Mouse (Mus musculus) gastrocnemius, postnatal 10 days (tissue): ENCODE measurements around the gene Atxn7l2. TPM values are rescaled to one million over a fixed set of nuclear protein-coding genes. Genes with fewer than 3 reads are reported as not detected.

Experiments
- DNase-seq: peaks from one replicate; pipeline ENCODE4 v3.0.0; 2021; ENCODE audit warnings: mixed read lengths
- total RNA-seq, 2 experiments: library from RNA; stranded (reverse); gene quantifications; 2 replicates each; pipeline ENCODE4 v1.2.3; 2021

Atxn7l2 gene
- total RNA-seq, 2 experiments from 2014 or later = 13.2 to 18.4 TPM

GRCm38 (mm10) chr3:108205601-108206000, 5.1 kb downstream of the Atxn7l2 start:
- DNase-seq = no peak

- no peak for DNase-seq
Measured at GRCm38 (mm10) chr3:108204470-108204869, 6.3 kb downstream of the Atxn7l2 start.

GRCm38 (mm10) chr3:108203621-108204325, 7.0 kb downstream of the Atxn7l2 start:
- peak; percentile 89 for DNase-seq

GRCm38 (mm10) chr3:108203212-108203611, 7.5 kb downstream of the Atxn7l2 start:
- no peak for DNase-seq

GRCm38 (mm10) chr3:108202506-108202905, 8.2 kb downstream of the Atxn7l2 start:
- no peak for DNase-seq

GRCm38 (mm10) chr3:108200329-108201323, 10.1 kb downstream of the Atxn7l2 start, which contains the start of gene Cyb561d1:
TSS of gene Cyb561d1 (minus strand) at chr3:108201212.
- DNase-seq = peak; percentile 92

- no peak for DNase-seq
Measured at GRCm38 (mm10) chr3:108199231-108199630, 11.5 kb downstream of the Atxn7l2 start.

- DNase-seq = no peak
Measured at GRCm38 (mm10) chr3:108197066-108197497, 13.7 kb downstream of the Atxn7l2 start.

GRCm38 (mm10) chr3:108195941-108196590, 14.7 kb downstream of the Atxn7l2 start:
- no peak for DNase-seq

- DNase-seq = no peak
Measured at GRCm38 (mm10) chr3:108195287-108195686, 15.4 kb downstream of the Atxn7l2 start.

- DNase-seq = no peak
Measured at GRCm38 (mm10) chr3:108193686-108194085, 17.0 kb downstream of the Atxn7l2 start.

GRCm38 (mm10) chr3:108189897-108190296, 20.8 kb downstream of the Atxn7l2 start:
- DNase-seq = no peak

- no peak for DNase-seq
Measured at GRCm38 (mm10) chr3:108188716-108189490, 21.8 kb downstream of the Atxn7l2 start.

GRCm38 (mm10) chr3:108187111-108187795, 23.5 kb downstream of the Atxn7l2 start:
- no peak for DNase-seq

GRCm38 (mm10) chr3:108186098-108187047, 24.4 kb downstream of the Atxn7l2 start, which contains the start of gene Amigo1:
TSS of gene Amigo1 (plus strand) at chr3:108186335.
- peak; percentile 61 for DNase-seq

- no peak for DNase-seq
Measured at GRCm38 (mm10) chr3:108185460-108186097, 25.2 kb downstream of the Atxn7l2 start.

GRCm38 (mm10) chr3:108184742-108185141, 26.0 kb downstream of the Atxn7l2 start:
- DNase-seq = no peak

- no peak for DNase-seq
Measured at GRCm38 (mm10) chr3:108180514-108180913, 30.2 kb downstream of the Atxn7l2 start.
